Comparison of ENCODE assay signal across 24 mouse cellular contexts in genomic region chr4:109467687-109468086, GRCm38 (mm10). TPM values are rescaled to one million over a fixed set of nuclear protein-coding genes. Genes with fewer than 3 reads are reported as not detected.
A peak's percentile ranks its signal among the peaks of the same experiment; 100 is the strongest.
DNase-seq lines count a peak whose midpoint lies in the region; ATAC-seq lines count a peak whose summit lies in the region.
"Had no signal": no experiment of that assay in that cellular context is flagged by ENCODE, and none has a peak within 500 bp of the region (broad histone marks: within the 10 kb centered on the region; RNA-seq: fewer than 3 reads in every experiment).

No protein-coding gene starts in this region.

- H3K4me2 ChIP-seq in liver, embryonic 13.5 days = peak overlapping the region; percentile 28; the same call in 1 of the 2 replicates
- peak overlapping the region; percentile 35 for H3K4me2 ChIP-seq in liver, embryonic 16.5 days (ENCODE audit: low read depth, low read length)
- H3K4me2 ChIP-seq in intestine, embryonic 15.5 days (replicated peaks) = no peak overlapping the region
- H3K4me2 ChIP-seq in kidney, embryonic 16.5 days (replicated peaks; ENCODE audit: low read depth, low read length) = no peak overlapping the region
- H3K4me2 ChIP-seq: forebrain, embryonic 13.5 days; heart, embryonic 13.5 days; hindbrain, embryonic 14.5 days had no signal

- peak overlapping the region; percentile 79 for H3K27ac ChIP-seq in liver, embryonic 13.5 days
- peak overlapping the region; percentile 56; the same call in 1 of the 2 replicates for H3K27ac ChIP-seq in liver, embryonic 16.5 days (ENCODE audit: low read length)
- no peak overlapping the region for H3K27ac ChIP-seq in intestine, embryonic 15.5 days
- H3K27ac ChIP-seq in kidney, embryonic 16.5 days (ENCODE audit: low read length) = no peak overlapping the region
- H3K27ac ChIP-seq: forebrain, embryonic 10.5 days; forebrain, embryonic 13.5 days; heart, adult 2 months; heart, embryonic 10.5 days; heart, embryonic 13.5 days; hindbrain, embryonic 14.5 days; hindbrain, postnatal 0 days had no signal

- no peak overlapping the region; the same call in 1 of the 2 replicates for H3K9ac ChIP-seq in liver, embryonic 13.5 days
- no peak overlapping the region for H3K9ac ChIP-seq in liver, embryonic 16.5 days (ENCODE audit: low read depth, low read length)
- no peak overlapping the region for H3K9ac ChIP-seq in intestine, embryonic 15.5 days
- no peak overlapping the region for H3K9ac ChIP-seq in kidney, embryonic 16.5 days (replicated peaks; ENCODE audit: low read length)
- H3K9ac ChIP-seq: forebrain, embryonic 13.5 days; heart, embryonic 13.5 days; hindbrain, embryonic 14.5 days had no signal

- DNase-seq in liver, embryonic 13.5 days = no peak
- no peak for DNase-seq in ovary, postnatal 14 days (ENCODE audit: low spot score)
- DNase-seq: adrenal gland, adult 8-10 months; adrenal gland, postnatal 25 days; cerebellum, adult 18-20 months; cerebellum, postnatal 14 days; gastrocnemius, postnatal 14 days; heart, adult 2 months; heart, postnatal 14 days; heart, postnatal 4 days had no signal

- peaks cover 69% of the 10 kb centered on the region for H3K36me3 ChIP-seq in erythroblast, embryonic 14.5 days (ENCODE audit: control insufficient read depth)
- peaks cover 12% of the 10 kb centered on the region for H3K36me3 ChIP-seq in liver, embryonic 13.5 days
- H3K36me3 ChIP-seq in liver, embryonic 16.5 days (ENCODE audit: control insufficient read depth, insufficient read depth) = peaks cover 8% of the 10 kb centered on the region
- no peaks in the 10 kb centered on the region for H3K36me3 ChIP-seq in intestine, embryonic 15.5 days
- 0 out of 2 replicates have a peak, but pooled peaks cover 5% of the 10 kb centered on the region for H3K36me3 ChIP-seq in kidney, embryonic 16.5 days (ENCODE audit: insufficient read depth, low read length)

- H3K9me3 ChIP-seq in erythroblast, embryonic 14.5 days (ENCODE audit: control insufficient read depth, low read length) = no peaks in the 10 kb centered on the region
- no peaks in the 10 kb centered on the region for H3K9me3 ChIP-seq in liver, embryonic 13.5 days (replicated peaks)
- H3K9me3 ChIP-seq in liver, embryonic 16.5 days (replicated peaks; ENCODE audit: control insufficient read depth, low read length) = no peaks in the 10 kb centered on the region
- no peaks in the 10 kb centered on the region for H3K9me3 ChIP-seq in intestine, embryonic 15.5 days
- H3K9me3 ChIP-seq in kidney, embryonic 16.5 days (ENCODE audit: low read length) = no peaks in the 10 kb centered on the region
- H3K9me3 ChIP-seq: forebrain, embryonic 10.5 days; forebrain, embryonic 13.5 days; heart, embryonic 10.5 days; heart, embryonic 13.5 days had no signal

- H3K4me1 ChIP-seq in erythroblast, embryonic 14.5 days (ENCODE audit: control insufficient read depth) = peaks cover 89% of the 10 kb centered on the region
- H3K4me1 ChIP-seq in liver, embryonic 13.5 days (replicated peaks) = peaks cover 82% of the 10 kb centered on the region
- H3K4me1 ChIP-seq in liver, embryonic 16.5 days (ENCODE audit: control insufficient read depth, low read depth, low read length) = peaks cover 42% of the 10 kb centered on the region
- no peaks in the 10 kb centered on the region for H3K4me1 ChIP-seq in intestine, embryonic 15.5 days (replicated peaks)
- 0 out of 2 replicates have a peak, but pooled peaks cover 3% of the 10 kb centered on the region for H3K4me1 ChIP-seq in kidney, embryonic 16.5 days (ENCODE audit: insufficient read depth, low read length)
- H3K4me1 ChIP-seq: forebrain, embryonic 10.5 days; heart, embryonic 10.5 days had no signal

- peak overlapping the region; percentile 21 for H3K4me3 ChIP-seq in erythroblast, embryonic 14.5 days (replicated peaks)
- no peak overlapping the region for H3K4me3 ChIP-seq in liver, embryonic 13.5 days (replicated peaks)
- H3K4me3 ChIP-seq in liver, embryonic 16.5 days (ENCODE audit: low read depth, low read length) = no peak overlapping the region
- H3K4me3 ChIP-seq in intestine, embryonic 15.5 days (replicated peaks) = no peak overlapping the region
- H3K4me3 ChIP-seq in kidney, embryonic 16.5 days (ENCODE audit: low read length) = no peak overlapping the region
- H3K4me3 ChIP-seq: forebrain, embryonic 10.5 days; forebrain, embryonic 13.5 days; heart, adult 2 months; heart, embryonic 10.5 days; heart, embryonic 13.5 days had no signal

- peak; percentile 72 for ATAC-seq in erythroblast, adult 5-6 weeks (replicated peaks; ENCODE audit: low FRiP score, poor library complexity, severe bottlenecking)
- ATAC-seq in liver, embryonic 13.5 days (ENCODE audit: low read depth) = peak; percentile 84
- peak; percentile 89 for ATAC-seq in liver, embryonic 16.5 days (ENCODE audit: low read depth)
- ATAC-seq in intestine, embryonic 15.5 days = no peak
- no peak for ATAC-seq in kidney, embryonic 16.5 days (ENCODE audit: low FRiP score, low TSS enrichment)
- ATAC-seq: CD4-positive, CD25-positive, alpha-beta regulatory T cell, adult 4 months; forebrain, embryonic 13.5 days; forebrain, embryonic 16.5 days; hindbrain, postnatal 0 days; inflammation-experienced regulatory T-cells, adult 6 months had no signal

- H3K27me3 ChIP-seq in erythroblast, embryonic 14.5 days (ENCODE audit: control insufficient read depth) = no peaks in the 10 kb centered on the region
- no peaks in the 10 kb centered on the region for H3K27me3 ChIP-seq in liver, embryonic 13.5 days
- H3K27me3 ChIP-seq in liver, embryonic 16.5 days (ENCODE audit: control insufficient read depth, insufficient read depth, low read depth, low read length) = no peaks in the 10 kb centered on the region
- no peaks in the 10 kb centered on the region for H3K27me3 ChIP-seq in intestine, embryonic 15.5 days (replicated peaks)
- H3K27me3 ChIP-seq in kidney, embryonic 16.5 days (ENCODE audit: insufficient read depth, low read length) = no peaks in the 10 kb centered on the region
- H3K27me3 ChIP-seq: forebrain, embryonic 13.5 days; heart, embryonic 13.5 days had no signal

RNA-seq across cellular contexts. Expression of gene Rnf11, which starts 16.8 kb away (rescaled TPM):
- total RNA-seq in erythroblast, adult 5-6 weeks (2015; ENCODE audit: low replicate concordance) = 174 and 177 TPM in 2 replicates
- 241 and 315 TPM in 2 replicates for total RNA-seq in erythroblast, adult 5-6 weeks (2017; ENCODE audit: low replicate concordance)
- polyA plus RNA-seq in erythroblast, embryonic 14.5 days (2012) = 23.6 and 24.5 TPM in 2 replicates
- polyA plus RNA-seq in liver, embryonic 13.5 days (2015; fragmentation: Nextera tagmentation; extraction: Ambion mirVana) = 30.5 and 31.1 TPM in 2 replicates
- 25.9 and 29.3 TPM in 2 replicates for polyA plus RNA-seq in liver, embryonic 16.5 days (2015; fragmentation: Nextera tagmentation; extraction: Ambion mirVana)
- 30.5 and 32.0 TPM in 2 replicates for polyA plus RNA-seq in intestine, embryonic 15.5 days (2015; fragmentation: Nextera tagmentation; extraction: Ambion mirVana)
- 29.0 and 29.3 TPM in 2 replicates for polyA plus RNA-seq in kidney, embryonic 16.5 days (2015; fragmentation: Nextera tagmentation; extraction: Ambion mirVana)

Comparison
In these comparisons a context has a peak if more than half of its experiments do, and no peak if none do; other contexts are left out.
1. ATAC-seq: peak in erythroblast, adult 5-6 weeks (single experiment), liver, embryonic 13.5 days (single experiment) and liver, embryonic 16.5 days (single experiment); none in intestine, embryonic 15.5 days (single experiment) and kidney, embryonic 16.5 days (single experiment).
2. H3K27ac ChIP-seq: peak in liver, embryonic 13.5 days (single experiment) and liver, embryonic 16.5 days (single experiment); none in intestine, embryonic 15.5 days (single experiment) and kidney, embryonic 16.5 days (single experiment).
3. H3K4me2 ChIP-seq: peak in liver, embryonic 13.5 days (single experiment) and liver, embryonic 16.5 days (single experiment); none in intestine, embryonic 15.5 days (single experiment) and kidney, embryonic 16.5 days (single experiment).